Mouse (Mus musculus) neural tube, embryonic 11.5 days (tissue): ENCODE measurements around the gene Mrpl1. TPM values are rescaled to one million over a fixed set of nuclear protein-coding genes. Genes with fewer than 3 reads are reported as not detected.
A peak's percentile ranks its signal among the peaks of the same experiment; 100 is the strongest.

ENCODE experiments used
- ATAC-seq: fragments of 200-750 bp; cut with Nextera tagmentation; 2 replicates; pipeline ENCODE4 v1.8.0; 2017; ENCODE audit warnings: moderate number of reproducible peaks, mild to moderate bottlenecking, moderate TSS enrichment, moderate library complexity; ENCODE audit not compliant: insufficient read depth, low FRiP score, low TSS enrichment
- DNase-seq: peaks from one replicate; pipeline ENCODE4 v3.0.0-alpha.2; 2015; ENCODE audit warnings: low spot score
- H3K27ac ChIP-seq: fragments of 300-500 bp; sonication (generic); 2 replicates; pipeline ENCODE4 v1.5.1; 2014; ENCODE audit warnings: low read depth, mild to moderate bottlenecking, low read length
- H3K27me3 ChIP-seq: fragments of 300-500 bp; sonication (generic); 2 replicates; pipeline ENCODE4 v1.6.1; 2014; ENCODE audit warnings: mild to moderate bottlenecking, low read length, mixed read lengths; ENCODE audit not compliant: control insufficient read depth, insufficient read depth
- H3K36me3 ChIP-seq: fragments of 300-500 bp; sonication (generic); 2 replicates; pipeline ENCODE4 v1.6.1; 2014; ENCODE audit warnings: mild to moderate bottlenecking, low read length, moderate library complexity, mixed read lengths; ENCODE audit not compliant: control insufficient read depth, insufficient read depth
- H3K4me1 ChIP-seq: fragments of 300-500 bp; sonication (generic); 2 replicates; pipeline ENCODE4 v1.6.1; 2014; ENCODE audit warnings: low read length, mixed read lengths; ENCODE audit not compliant: control insufficient read depth, insufficient read depth
- H3K4me2 ChIP-seq: fragments of 300-500 bp; sonication (generic); 2 replicates; pipeline ENCODE4 v1.6.1; 2014; ENCODE audit warnings: low read depth, mild to moderate bottlenecking, moderate library complexity
- H3K4me3 ChIP-seq: fragments of 300-500 bp; sonication (generic); 2 replicates; pipeline ENCODE4 v1.5.1; 2014; ENCODE audit warnings: low read depth, low read length
- H3K9ac ChIP-seq: fragments of 300-500 bp; sonication (generic); 2 replicates; pipeline ENCODE4 v1.6.1; 2014; ENCODE audit warnings: mild to moderate bottlenecking, low read length
- H3K9me3 ChIP-seq: fragments of 300-500 bp; sonication (generic); 2 replicates; pipeline ENCODE4 v1.6.1; 2016; ENCODE audit warnings: low read length; ENCODE audit not compliant: control insufficient read depth
- WGBS: fragments of 180-500 bp; shearing (Covaris S2); extraction: QIAGEN DNeasy Blood & Tissue Kit; methylation state at CpG from one replicate; pipeline ENCODE4 v1.1.7; 2014; 5-methylcytosine and 5-hydroxymethylcytosine counted together
- polyA plus RNA-seq: library from polyadenylated mRNA; unstranded; fragments of >200 nt; fragmentation: Nextera tagmentation; extraction: Ambion mirVana; gene quantifications from 2 replicates; pipeline ENCODE4 v1.2.1, GENCODE M21; 2014

Mrpl1 gene
- polyA plus RNA-seq, 1 experiment from 2014 or later: 22.3 TPM

DNA sequence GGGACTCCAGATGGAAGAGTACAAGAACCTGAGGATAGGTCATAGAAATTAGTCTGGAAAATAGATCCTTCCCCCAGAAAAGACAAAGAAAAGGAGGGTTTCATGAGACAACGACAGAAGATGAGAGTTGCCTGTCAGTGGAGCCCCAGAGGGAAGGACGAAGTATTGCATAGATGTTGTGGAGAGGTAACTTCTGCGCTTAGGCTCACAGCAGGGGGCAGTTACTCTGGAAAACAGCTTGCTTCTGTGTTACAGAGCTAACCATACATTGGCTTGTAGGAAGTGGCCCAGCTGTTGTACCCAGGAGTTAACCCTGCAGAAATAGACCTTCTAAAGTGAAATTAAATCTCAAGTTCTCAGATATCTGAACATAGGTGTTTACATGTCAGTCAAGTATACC lies 45.9 kb downstream of the Mrpl1 start:
- WGBS: 78% methylated on average over 3 of the region's 3 CpGs
- Histone ChIP-seq H3K9me3 (no peaks in the 10 kb centered on the region), H3K4me3 (no peak overlapping the region), H3K36me3 (no peaks in the 10 kb centered on the region), H3K27me3 (no peaks in the 10 kb centered on the region), H3K27ac (no peak overlapping the region), H3K9ac (no peak overlapping the region), H3K4me1 (no peaks in the 10 kb centered on the region), H3K4me2 (no peak overlapping the region)
- ATAC-seq: no peak
- no peak for DNase-seq

DNA sequence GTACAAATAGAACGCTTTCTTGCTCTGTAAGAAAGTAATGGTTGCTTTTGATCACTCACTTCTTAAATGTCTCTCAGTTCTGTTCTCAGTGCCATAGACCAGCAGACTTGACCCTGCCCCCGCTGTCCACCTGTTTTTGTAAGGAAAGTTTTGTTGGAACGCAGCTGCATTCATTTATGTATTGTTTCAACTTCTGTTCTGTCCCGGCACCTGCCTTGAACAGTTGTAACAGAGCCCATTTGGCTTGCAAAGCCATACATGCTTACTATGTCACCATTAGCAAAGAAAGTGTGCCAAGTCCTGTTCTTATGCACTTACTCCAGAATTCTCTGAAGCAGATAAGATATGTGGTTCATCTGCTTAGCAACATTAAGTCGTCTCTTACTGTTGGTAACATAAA lies 48.9 kb downstream of the Mrpl1 start:
- ATAC-seq (no peak), DNase-seq (no peak)
- Histone ChIP-seq H3K27me3 (no peaks in the 10 kb centered on the region), H3K9me3 (no peaks in the 10 kb centered on the region), H3K4me3 (no peak overlapping the region), H3K27ac (no peak overlapping the region), H3K9ac (no peak overlapping the region), H3K4me2 (no peak overlapping the region), H3K36me3 (0 out of 2 replicates have a peak, but pooled peaks cover 2% of the 10 kb centered on the region), H3K4me1 (no peaks in the 10 kb centered on the region)
- WGBS: 87% methylated on average over 5 of the region's 5 CpGs

DNA sequence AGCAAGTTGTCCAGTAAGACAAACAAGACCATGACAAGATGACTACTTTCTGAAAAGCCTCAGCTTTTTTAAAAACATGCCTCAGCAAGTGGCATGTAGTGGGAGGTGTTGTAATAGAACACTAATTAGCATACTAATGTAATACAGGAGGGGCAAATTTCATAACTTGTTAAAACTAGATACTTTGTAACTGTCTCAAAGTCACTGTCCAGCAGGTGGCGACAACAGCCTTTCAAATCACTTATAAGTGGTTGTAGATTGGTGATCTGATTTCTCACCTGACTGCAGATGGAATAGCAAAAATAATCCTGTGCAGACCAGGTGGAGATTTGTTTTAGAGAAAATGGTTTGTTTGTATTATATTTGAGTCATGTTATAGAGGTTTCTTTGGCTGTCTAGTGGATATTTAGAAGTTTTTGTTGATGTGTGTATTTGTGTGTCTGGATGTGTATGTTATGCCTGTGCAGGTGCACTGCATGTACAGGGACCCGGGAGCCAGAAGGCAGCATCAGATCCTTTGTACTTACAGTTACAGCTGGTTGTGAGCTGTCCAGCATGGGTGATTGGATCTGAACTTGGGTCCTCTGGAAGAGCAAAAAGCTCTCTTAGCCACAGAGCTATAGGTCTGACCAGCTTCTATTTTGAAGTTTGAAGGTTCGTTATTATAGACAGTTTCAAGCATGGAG lies 57.9 kb downstream of the Mrpl1 start:
- DNase-seq (peak; percentile 62), ATAC-seq (no peak)
- H3K4me3 ChIP-seq: no peak overlapping the region
- no peak overlapping the region for H3K27ac ChIP-seq
- no peak overlapping the region for H3K4me2 ChIP-seq
- peaks cover 2% of the 10 kb centered on the region; the same call in 1 of the 2 replicates for H3K36me3 ChIP-seq
- no peak overlapping the region for H3K9ac ChIP-seq
- H3K4me1 ChIP-seq: no peaks in the 10 kb centered on the region
- H3K9me3 ChIP-seq: no peaks in the 10 kb centered on the region
- no peaks in the 10 kb centered on the region for H3K27me3 ChIP-seq
- 66% methylated on average over 3 of the region's 3 CpGs for WGBS

DNA sequence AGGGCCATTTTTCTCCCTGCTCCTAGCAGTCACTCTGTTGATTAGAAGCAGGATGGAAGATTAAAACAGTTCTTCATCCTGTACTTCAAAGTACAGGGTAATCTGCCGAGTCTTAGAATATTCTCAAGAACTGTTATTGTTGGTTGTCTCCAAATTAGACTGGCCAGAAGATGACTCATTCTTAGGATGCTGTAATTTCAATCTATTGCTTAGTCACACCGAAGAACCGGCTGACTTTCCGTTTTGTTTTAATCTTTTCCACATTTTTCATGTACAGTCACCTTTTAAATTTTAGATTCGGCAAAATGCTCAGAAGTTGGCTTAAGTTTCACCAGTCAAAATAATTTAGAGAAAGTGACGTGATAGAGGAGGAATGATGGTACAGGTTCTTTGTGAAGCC lies 61.8 kb downstream of the Mrpl1 start:
- Histone ChIP-seq H3K4me1 (no peaks in the 10 kb centered on the region), H3K27ac (no peak overlapping the region), H3K4me2 (no peak overlapping the region), H3K36me3 (no peaks in the 10 kb centered on the region), H3K4me3 (no peak overlapping the region), H3K9ac (no peak overlapping the region), H3K27me3 (no peaks in the 10 kb centered on the region), H3K9me3 (no peaks in the 10 kb centered on the region)
- WGBS: 92% methylated on average over 6 of the region's 6 CpGs
- no peak for ATAC-seq
- no peak for DNase-seq

DNA sequence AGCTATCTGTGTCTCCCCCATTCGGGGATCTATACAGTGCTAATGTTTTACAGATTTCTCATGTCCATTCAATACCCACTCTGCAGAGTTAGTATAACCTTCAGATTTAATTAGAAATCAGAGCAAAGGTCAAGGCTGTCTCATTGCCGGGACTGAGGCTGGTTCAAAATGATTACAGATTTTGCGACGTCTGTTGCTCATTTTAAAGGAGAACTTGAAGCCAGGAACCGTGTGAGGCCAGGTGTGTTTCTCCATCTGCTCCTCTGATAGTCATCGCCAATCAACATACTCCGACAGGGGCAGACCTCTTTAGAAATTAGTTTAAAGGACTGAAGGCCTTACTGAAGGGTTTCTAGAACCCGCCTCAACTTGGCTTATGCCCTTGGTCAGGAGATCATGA lies 96.5 kb downstream of the Mrpl1 start:
- Histone ChIP-seq H3K27me3 (no peaks in the 10 kb centered on the region), H3K4me3 (no peak overlapping the region), H3K4me1 (no peaks in the 10 kb centered on the region), H3K9ac (no peak overlapping the region), H3K9me3 (no peaks in the 10 kb centered on the region), H3K27ac (no peak overlapping the region), H3K36me3 (no peaks in the 10 kb centered on the region), H3K4me2 (no peak overlapping the region)
- DNase-seq (no peak), ATAC-seq (no peak)
- WGBS: 78% methylated on average over 8 of the region's 8 CpGs

DNA sequence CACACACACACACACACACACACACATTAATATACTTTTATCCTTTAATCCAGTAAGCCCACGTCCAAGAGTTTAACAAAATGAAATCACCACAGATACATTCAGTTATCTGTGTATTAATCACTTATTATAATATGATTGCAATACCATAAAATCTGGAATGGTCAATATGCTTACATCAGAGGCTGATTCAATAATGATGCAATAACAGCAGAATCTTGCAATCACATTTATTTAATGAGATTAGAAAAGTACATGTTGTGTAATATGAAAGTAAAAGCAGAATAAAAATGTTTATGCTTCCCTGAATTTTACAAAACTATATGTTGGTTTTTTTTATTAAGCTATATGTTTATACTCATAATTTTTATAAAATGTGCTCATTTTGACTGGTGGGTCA lies 97.0 kb downstream of the Mrpl1 start:
- Histone ChIP-seq H3K27me3 (no peaks in the 10 kb centered on the region), H3K36me3 (no peaks in the 10 kb centered on the region), H3K4me3 (no peak overlapping the region), H3K27ac (no peak overlapping the region), H3K9me3 (no peaks in the 10 kb centered on the region), H3K9ac (no peak overlapping the region), H3K4me2 (no peak overlapping the region), H3K4me1 (no peaks in the 10 kb centered on the region)
- WGBS: 93% methylated on average over 1 of the region's 1 CpGs
- no peak for DNase-seq
- ATAC-seq: no peak

DNA sequence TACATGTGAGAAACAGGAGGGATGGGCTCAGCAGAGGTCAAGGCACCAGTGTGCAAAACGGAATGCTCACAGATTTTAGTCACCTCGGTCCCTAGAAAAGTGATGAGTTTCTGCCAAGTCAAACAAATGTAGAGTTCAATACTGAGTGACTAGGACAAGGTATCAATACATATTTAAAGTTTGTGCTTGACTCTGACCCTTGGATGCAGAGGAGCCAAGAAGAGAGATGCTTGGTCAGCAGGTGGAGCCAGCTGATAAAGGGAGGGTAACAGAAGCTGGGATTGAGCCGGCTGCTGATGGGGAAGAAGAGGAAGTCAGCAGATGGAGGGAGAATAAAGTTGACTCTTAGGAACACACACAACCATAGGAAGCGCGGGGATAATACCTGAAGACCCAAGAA lies 97.5 kb downstream of the Mrpl1 start:
- no peaks in the 10 kb centered on the region for H3K27me3 ChIP-seq
- WGBS: 77% methylated on average over 5 of the region's 5 CpGs
- H3K27ac ChIP-seq: no peak overlapping the region
- ATAC-seq (no peak), DNase-seq (no peak)
- H3K36me3 ChIP-seq: no peaks in the 10 kb centered on the region
- no peak overlapping the region for H3K4me2 ChIP-seq
- H3K9me3 ChIP-seq: no peaks in the 10 kb centered on the region
- no peak overlapping the region for H3K9ac ChIP-seq
- H3K4me1 ChIP-seq: no peaks in the 10 kb centered on the region
- H3K4me3 ChIP-seq: no peak overlapping the region

DNA sequence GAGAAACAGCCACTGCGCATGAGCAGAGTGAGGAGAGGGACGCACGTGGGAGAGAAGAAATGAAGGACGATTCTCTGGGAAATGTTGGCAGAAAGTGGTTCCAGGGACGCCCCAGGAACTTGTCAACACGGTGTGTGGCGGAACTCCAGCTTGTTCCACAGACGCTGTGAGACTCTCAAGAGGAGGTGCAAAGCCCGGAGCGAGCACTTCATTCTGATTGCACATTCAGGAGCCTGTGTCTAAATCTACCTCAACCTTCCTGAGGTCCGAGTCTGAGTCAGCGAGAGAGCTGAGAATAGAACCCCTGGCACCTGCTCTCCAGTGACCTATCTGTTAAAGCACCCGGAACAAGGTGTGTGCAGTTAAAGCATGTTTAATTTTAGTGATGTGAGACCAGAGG lies 98.8 kb downstream of the Mrpl1 start:
- Histone ChIP-seq H3K27me3 (no peaks in the 10 kb centered on the region), H3K4me3 (no peak overlapping the region), H3K27ac (no peak overlapping the region), H3K4me1 (no peaks in the 10 kb centered on the region), H3K36me3 (no peaks in the 10 kb centered on the region), H3K9ac (no peak overlapping the region), H3K4me2 (no peak overlapping the region), H3K9me3 (no peaks in the 10 kb centered on the region)
- no peak for DNase-seq
- WGBS: 92% methylated on average over 13 of the region's 13 CpGs
- ATAC-seq: no peak

DNA sequence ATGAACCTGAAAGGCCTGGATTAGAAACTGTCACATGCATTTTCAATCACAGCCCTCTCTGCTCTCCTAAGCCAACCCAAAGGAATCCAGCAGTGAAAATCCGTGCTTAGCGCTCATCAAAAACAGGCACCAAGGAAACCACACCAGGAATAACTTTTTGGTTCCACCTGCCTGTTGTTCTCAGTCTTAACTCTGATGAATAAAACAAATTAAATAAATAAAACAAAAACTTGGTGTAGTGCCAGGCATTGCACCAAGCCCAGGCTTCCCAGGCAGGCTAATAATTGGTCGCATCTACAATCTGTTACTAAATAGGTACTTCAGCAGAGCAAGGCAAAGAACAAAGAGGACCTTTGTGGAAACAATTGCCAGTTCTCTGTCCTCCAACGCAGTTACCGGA lies 99.4 kb downstream of the Mrpl1 start:
- no peak overlapping the region for H3K27ac ChIP-seq
- no peak overlapping the region for H3K4me2 ChIP-seq
- ATAC-seq: no peak
- H3K36me3 ChIP-seq: no peaks in the 10 kb centered on the region
- no peaks in the 10 kb centered on the region for H3K4me1 ChIP-seq
- DNase-seq: no peak
- H3K4me3 ChIP-seq: no peak overlapping the region
- WGBS: 73% methylated on average over 5 of the region's 5 CpGs
- H3K9ac ChIP-seq: no peak overlapping the region
- H3K9me3 ChIP-seq: no peaks in the 10 kb centered on the region
- no peaks in the 10 kb centered on the region for H3K27me3 ChIP-seq
